Mouse (Mus musculus) retina, embryonic 14.5 days (tissue): ENCODE data around the gene Igbp1b.

Source experiments
- DNase-seq: peaks from one replicate; pipeline ENCODE4 v3.0.0-alpha.2; 2015; ENCODE audit warnings: low spot score

Gene Igbp1b

GRCm38 (mm10) chr6:138658516-138658915 lies at the start of gene Igbp1b:
Gene Igbp1b (minus strand): TSS chr6:138658544.
- no peak for DNase-seq

GRCm38 (mm10) chr6:138682959-138683358 lies 24.6 kb upstream of the Igbp1b start:
- DNase-seq = no peak

GRCm38 (mm10) chr6:138672704-138673141 lies 14.4 kb upstream of the Igbp1b start:
- peak; percentile 39 for DNase-seq

- no peak for DNase-seq
These were observed 7.1 kb upstream of the Igbp1b start for GRCm38 (mm10) chr6:138665416-138665815.

- DNase-seq = no peak
These were observed 12.7 kb downstream of the Igbp1b start for GRCm38 (mm10) chr6:138645604-138646003.

GRCm38 (mm10) chr6:138639351-138639750 lies 19.0 kb downstream of the Igbp1b start:
- DNase-seq = no peak

GRCm38 (mm10) chr6:138620786-138621185 lies 37.6 kb downstream of the Igbp1b start:
- DNase-seq = no peak

GRCm38 (mm10) chr6:138618396-138618795 lies 39.9 kb downstream of the Igbp1b start:
- no peak for DNase-seq
